Mouse (Mus musculus) stomach, postnatal 0 days (tissue): Measurements from ENCODE around the gene Med13l. TPM values are rescaled to one million over a fixed set of nuclear protein-coding genes. Genes with fewer than 3 reads are reported as not detected.

Source experiments
- ATAC-seq: fragments of 200-750 bp; cut with Nextera tagmentation; 2 replicates; pipeline ENCODE4 v1.8.0; 2017; ENCODE audit not compliant: low FRiP score, low TSS enrichment
- DNase-seq: peaks from one replicate; pipeline ENCODE4 v3.0.0-alpha.2; 2016; ENCODE audit warnings: low spot score
- H3K27ac ChIP-seq: fragments of 300-500 bp; sonication (generic); replicated peaks from 2 replicates; pipeline ENCODE4 v1.5.1; 2014; ENCODE audit warnings: mild to moderate bottlenecking, control low read depth
- H3K27me3 ChIP-seq: fragments of 300-500 bp; sonication (generic); 2 replicates; pipeline ENCODE4 v1.6.1; 2014; ENCODE audit warnings: low read length; ENCODE audit not compliant: control insufficient read depth, insufficient read depth
- H3K36me3 ChIP-seq: fragments of 300-500 bp; sonication (generic); 2 replicates; pipeline ENCODE4 v1.6.1; 2014; ENCODE audit warnings: low read length, mixed read lengths; ENCODE audit not compliant: control insufficient read depth, insufficient read depth
- H3K4me1 ChIP-seq: fragments of 300-500 bp; sonication (generic); replicated peaks from 2 replicates; pipeline ENCODE4 v1.6.1; 2014; ENCODE audit warnings: antibody characterized with exemption; ENCODE audit not compliant: control insufficient read depth, insufficient read depth
- H3K4me2 ChIP-seq: fragments of 300-500 bp; sonication (generic); replicated peaks from 2 replicates; pipeline ENCODE4 v1.6.1; 2014; ENCODE audit warnings: low read depth, mild to moderate bottlenecking, control low read depth, moderate library complexity
- H3K4me3 ChIP-seq: fragments of 300-500 bp; sonication (generic); 2 replicates; pipeline ENCODE4 v1.5.1; 2014; ENCODE audit warnings: low read depth, low read length, control low read depth
- H3K9ac ChIP-seq: fragments of 300-500 bp; sonication (generic); 2 replicates; pipeline ENCODE4 v1.6.1; 2014; ENCODE audit warnings: mild to moderate bottlenecking, low read length, control low read depth, mixed read lengths
- H3K9me3 ChIP-seq: fragments of 300-500 bp; sonication (generic); 2 replicates; pipeline ENCODE4 v1.6.1; 2016; ENCODE audit warnings: low read length; ENCODE audit not compliant: control insufficient read depth
- CTCF ChIP-seq: IDR thresholded peaks from 2 replicates; pipeline ENCODE4 v1.5.1; 2016; ENCODE audit warnings: antibody characterized with exemption, low read depth, mild to moderate bottlenecking, moderate library complexity
- EP300 ChIP-seq: optimal IDR thresholded peaks from 2 replicates; pipeline ENCODE3; 2016; ENCODE audit warnings: antibody characterized with exemption
- WGBS: fragments of 180-500 bp; shearing (Covaris S2); extraction: QIAGEN DNeasy Blood & Tissue Kit; methylation state at CpG from one replicate; pipeline ENCODE4 v1.1.7; 2014; 5-methylcytosine and 5-hydroxymethylcytosine counted together
- polyA plus RNA-seq: library from polyadenylated mRNA; unstranded; fragments of >200 nt; fragmentation: Nextera tagmentation; extraction: Ambion mirVana; gene quantifications from 2 replicates; pipeline ENCODE4 v1.2.1, GENCODE M21; 2015

Gene Med13l
- polyA plus RNA-seq, 1 experiment from 2014 or later = 5.4 TPM

DNA sequence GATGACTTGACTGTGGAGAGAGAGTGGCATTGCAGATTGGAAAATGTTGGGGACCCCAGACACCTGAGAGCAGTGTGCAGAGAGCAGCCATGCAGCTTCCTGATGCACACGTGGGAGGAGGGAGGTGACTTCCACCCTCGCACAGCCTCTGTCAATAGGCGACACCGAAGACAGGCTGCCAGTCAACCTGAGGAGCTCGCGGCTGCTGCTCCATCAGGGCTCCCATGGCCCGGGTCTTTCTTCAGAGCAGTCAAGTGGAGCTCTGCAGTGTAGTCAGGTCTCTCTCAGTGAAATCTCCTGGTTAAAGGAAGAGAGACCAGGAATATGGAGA is 131.2 kb downstream of the Med13l start:
- 54% methylated on average over 7 of the region's 7 CpGs for WGBS
- H3K4me3 ChIP-seq = no peak overlapping the region
- no peaks in the 10 kb centered on the region for H3K36me3 ChIP-seq
- no peaks in the 10 kb centered on the region for H3K4me1 ChIP-seq
- H3K4me2 ChIP-seq = no peak overlapping the region
- ATAC-seq (no peak), DNase-seq (no peak)
- no peaks in the 10 kb centered on the region for H3K9me3 ChIP-seq
- TF ChIP-seq EP300 (no peak), CTCF (no peak)
- no peak overlapping the region for H3K9ac ChIP-seq
- H3K27me3 ChIP-seq = no peaks in the 10 kb centered on the region
- no peak overlapping the region for H3K27ac ChIP-seq

DNA sequence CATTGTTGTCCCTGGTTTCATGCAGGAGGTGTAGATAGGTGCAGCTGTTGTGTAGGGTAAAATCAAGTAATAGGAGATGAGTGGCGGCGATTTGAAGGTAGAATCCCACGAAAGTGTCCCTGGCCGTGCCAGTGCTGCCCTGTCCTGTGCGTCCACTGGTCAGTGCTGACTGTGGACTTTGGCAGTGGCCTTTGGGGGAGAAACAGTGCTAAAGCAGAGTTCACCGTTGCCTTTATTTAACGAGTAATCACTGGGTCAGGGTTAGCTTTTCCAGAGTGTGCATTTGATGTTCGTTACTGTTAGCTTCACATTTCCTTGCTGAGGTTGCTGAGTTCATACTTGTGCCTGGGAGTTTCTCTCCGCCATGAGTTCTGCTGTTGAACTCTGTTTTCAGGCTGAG is 133.5 kb downstream of the Med13l start:
- ATAC-seq (no peak), DNase-seq (no peak)
- no peak overlapping the region for H3K9ac ChIP-seq
- no peaks in the 10 kb centered on the region for H3K36me3 ChIP-seq
- H3K27me3 ChIP-seq = no peaks in the 10 kb centered on the region
- H3K9me3 ChIP-seq = no peaks in the 10 kb centered on the region
- no peak overlapping the region for H3K4me3 ChIP-seq
- TF ChIP-seq EP300 = no peak
- TF ChIP-seq CTCF = no peak
- 87% methylated on average over 9 of the region's 9 CpGs for WGBS
- no peak overlapping the region for H3K27ac ChIP-seq
- no peak overlapping the region for H3K4me2 ChIP-seq
- H3K4me1 ChIP-seq = no peaks in the 10 kb centered on the region

DNA sequence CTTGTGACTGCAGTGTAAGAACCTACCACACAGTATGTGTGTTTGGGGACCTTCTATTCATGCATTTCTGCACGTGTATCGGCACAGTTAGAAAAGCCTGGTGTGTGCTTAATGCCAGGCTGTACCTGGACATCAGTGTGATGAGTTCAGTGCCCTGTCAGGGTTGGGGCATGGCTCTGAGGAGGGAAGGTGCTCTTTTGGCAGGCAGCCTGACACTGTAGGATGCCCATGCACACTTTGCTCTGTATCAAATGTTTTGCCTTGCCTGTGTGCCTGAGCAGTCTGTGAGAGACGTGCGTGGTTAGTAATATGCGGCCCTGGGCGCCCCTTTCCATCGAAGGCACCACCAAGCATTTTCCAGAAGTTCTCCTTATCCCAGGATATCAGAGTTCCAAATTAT is 136.6 kb downstream of the Med13l start:
- H3K9me3 ChIP-seq = no peaks in the 10 kb centered on the region
- H3K4me1 ChIP-seq = 0 out of 2 replicates have a peak, but pooled peaks cover 2% of the 10 kb centered on the region
- no peak overlapping the region for H3K4me2 ChIP-seq
- DNase-seq = no peak
- no peak overlapping the region for H3K9ac ChIP-seq
- no peak for ATAC-seq
- H3K27me3 ChIP-seq = no peaks in the 10 kb centered on the region
- no peaks in the 10 kb centered on the region for H3K36me3 ChIP-seq
- H3K4me3 ChIP-seq = no peak overlapping the region
- H3K27ac ChIP-seq = no peak overlapping the region
- TF ChIP-seq CTCF (no peak), EP300 (no peak)
- WGBS = 86% methylated on average over 7 of the region's 7 CpGs

DNA sequence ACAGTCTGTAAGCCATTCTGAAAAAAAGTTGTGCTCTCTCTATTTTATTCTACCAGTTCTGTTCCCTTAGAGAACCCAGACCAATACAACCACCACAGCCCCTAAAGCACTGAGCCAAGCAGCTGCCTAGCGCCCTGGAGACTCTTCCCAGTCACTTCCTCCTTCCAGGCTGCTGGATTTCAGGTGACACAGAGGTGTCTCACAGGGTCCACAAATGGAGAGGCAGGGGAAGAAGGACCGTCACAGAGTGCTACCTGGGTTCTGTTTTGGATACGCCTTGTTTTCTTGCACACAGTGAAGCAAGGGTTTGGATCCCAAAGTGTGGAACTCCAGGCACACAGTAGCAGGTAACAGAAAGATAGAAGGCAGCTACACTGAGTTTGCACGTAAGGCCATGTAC is 140.5 kb downstream of the Med13l start:
- Histone ChIP-seq H3K9me3 (no peaks in the 10 kb centered on the region), H3K9ac (no peak overlapping the region), H3K4me3 (no peak overlapping the region), H3K27me3 (no peaks in the 10 kb centered on the region), H3K4me2 (no peak overlapping the region), H3K36me3 (no peaks in the 10 kb centered on the region), H3K27ac (no peak overlapping the region), H3K4me1 (0 out of 2 replicates have a peak, but pooled peaks cover 2% of the 10 kb centered on the region)
- TF ChIP-seq CTCF (no peak), EP300 (no peak)
- DNase-seq = no peak
- 80% methylated on average over 4 of the region's 4 CpGs for WGBS
- no peak for ATAC-seq

DNA sequence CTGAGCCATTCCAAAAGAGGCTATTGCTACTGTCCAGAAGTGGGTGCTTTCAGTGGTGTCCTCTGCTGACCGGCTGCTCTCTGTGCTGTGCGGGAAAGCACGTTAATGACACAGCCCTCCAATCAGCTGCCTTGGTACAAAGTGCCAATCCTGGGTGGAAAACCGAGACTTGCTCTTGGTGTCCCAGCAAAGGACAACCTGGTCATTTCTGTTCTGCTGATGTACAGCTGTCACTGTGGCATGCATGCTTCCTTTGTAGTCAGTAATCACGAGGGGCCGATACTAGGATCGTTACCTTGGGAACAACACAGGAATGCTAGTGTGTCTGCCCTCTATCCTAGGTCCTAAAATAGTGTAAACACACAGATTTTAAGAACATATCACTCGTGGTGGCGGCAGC is 142.2 kb downstream of the Med13l start:
- Histone ChIP-seq H3K4me3 (no peak overlapping the region), H3K27me3 (no peaks in the 10 kb centered on the region), H3K36me3 (no peaks in the 10 kb centered on the region), H3K4me1 (0 out of 2 replicates have a peak, but pooled peaks cover 6% of the 10 kb centered on the region), H3K27ac (no peak overlapping the region), H3K4me2 (no peak overlapping the region), H3K9me3 (no peaks in the 10 kb centered on the region), H3K9ac (no peak overlapping the region)
- ATAC-seq (no peak), DNase-seq (no peak)
- TF ChIP-seq EP300 (no peak), CTCF (no peak)
- 48% methylated on average over 9 of the region's 9 CpGs for WGBS

DNA sequence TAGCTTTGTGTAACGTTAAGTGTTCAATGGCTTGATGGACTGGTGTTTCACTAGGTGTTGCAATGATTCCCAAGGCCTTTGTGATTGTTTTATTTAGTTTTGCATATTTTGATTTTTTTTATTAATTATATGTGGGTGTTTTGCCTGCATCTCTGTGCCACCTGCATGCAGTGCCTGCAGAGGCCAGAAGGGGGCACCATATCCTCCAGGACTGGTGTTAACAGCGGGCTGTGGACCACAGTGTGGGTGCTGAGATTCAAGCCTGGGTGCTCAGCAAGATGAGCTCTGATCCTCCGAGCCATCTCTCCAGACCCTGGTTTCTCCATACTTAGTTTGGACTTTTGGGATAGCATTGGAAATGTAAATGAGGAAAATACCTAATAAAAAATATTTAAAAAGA is 143.7 kb downstream of the Med13l start:
- H3K9ac ChIP-seq = no peak overlapping the region
- H3K27me3 ChIP-seq = no peaks in the 10 kb centered on the region
- H3K9me3 ChIP-seq = no peaks in the 10 kb centered on the region
- H3K4me1 ChIP-seq = peaks cover 8% of the 10 kb centered on the region; the same call in 1 of the 2 replicates
- ATAC-seq = no peak
- TF ChIP-seq EP300 (no peak), CTCF (peak; percentile 70)
- no peak for DNase-seq
- no peaks in the 10 kb centered on the region for H3K36me3 ChIP-seq
- H3K27ac ChIP-seq = no peak overlapping the region
- WGBS = 88% methylated on average over 3 of the region's 3 CpGs
- no peak overlapping the region for H3K4me2 ChIP-seq
- H3K4me3 ChIP-seq = no peak overlapping the region
